ENCODE assay signal across 8 mouse cellular contexts in the genomic region with DNA sequence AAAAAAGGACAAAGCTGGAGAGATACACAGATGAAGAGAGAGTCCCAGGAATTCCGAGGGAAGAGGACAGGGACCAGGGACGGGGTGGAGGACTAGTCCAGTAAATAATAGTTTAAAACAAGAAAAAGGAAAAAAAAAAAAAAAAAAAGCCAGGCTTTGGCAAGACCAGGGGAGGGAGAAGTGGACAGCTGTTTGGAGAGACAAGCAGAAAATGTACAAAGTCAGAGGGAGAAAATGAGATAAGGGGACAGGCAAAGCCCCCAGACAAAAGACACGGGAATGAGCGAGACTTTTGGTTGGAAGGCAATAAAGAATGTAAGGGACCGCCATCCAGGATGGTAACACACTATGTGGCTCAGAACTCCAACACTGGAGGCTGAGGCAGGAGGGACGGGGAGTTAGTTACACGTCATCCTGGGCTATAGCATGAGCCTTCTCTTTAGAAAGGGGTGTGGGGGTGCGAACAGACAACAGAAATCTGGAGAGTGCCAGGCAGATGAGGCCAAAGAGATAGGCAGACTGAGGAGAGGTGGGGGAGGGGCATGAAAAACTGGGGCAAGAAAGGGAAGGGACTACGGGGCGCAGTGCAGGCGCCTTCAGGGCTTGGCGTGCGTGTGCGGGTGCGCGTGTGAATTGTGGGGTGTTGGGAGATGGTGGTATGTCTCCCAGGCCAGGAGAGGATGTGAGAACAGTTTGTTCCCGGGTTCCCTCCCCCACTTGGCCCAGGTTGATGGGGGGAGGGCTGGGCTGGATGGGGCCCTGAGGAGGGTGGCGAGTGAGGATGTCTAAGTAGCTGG. TPM values are rescaled to one million over a fixed set of nuclear protein-coding genes. Genes with fewer than 3 reads are reported as not detected.
A peak's percentile ranks its signal among the peaks of the same experiment; 100 is the strongest.
DNase-seq lines count a peak whose midpoint lies in the region; ATAC-seq and TF ChIP-seq lines count a peak whose summit lies in the region.

No protein-coding gene starts in this region.

- peak overlapping the region; percentile 31 for H3K4me2 ChIP-seq in kidney, embryonic 14.5 days (replicated peaks; ENCODE audit: low read depth, low read length)
- H3K4me2 ChIP-seq in liver, embryonic 14.5 days (ENCODE audit: low read depth): peak overlapping the region; percentile 25
- H3K4me2 ChIP-seq in neural tube, embryonic 13.5 days: peak overlapping the region; percentile 50

- H3K27me3 ChIP-seq in kidney, embryonic 14.5 days (ENCODE audit: control insufficient read depth, insufficient read depth, low read length): no peaks in the 10 kb centered on the region
- no peaks in the 10 kb centered on the region for H3K27me3 ChIP-seq in liver, embryonic 14.5 days (ENCODE audit: control insufficient read depth, insufficient read depth, low read length)
- H3K27me3 ChIP-seq in neural tube, embryonic 13.5 days: no peaks in the 10 kb centered on the region

- H3K9ac ChIP-seq in kidney, embryonic 14.5 days (ENCODE audit: low read depth, low read length): peak overlapping the region; percentile 37; the same call in 1 of the 2 replicates
- no peak overlapping the region for H3K9ac ChIP-seq in liver, embryonic 14.5 days (replicated peaks)
- H3K9ac ChIP-seq in neural tube, embryonic 13.5 days: peak overlapping the region; percentile 63

- no peaks in the 10 kb centered on the region for H3K9me3 ChIP-seq in kidney, embryonic 14.5 days (ENCODE audit: control insufficient read depth, low read length)
- no peaks in the 10 kb centered on the region for H3K9me3 ChIP-seq in liver, embryonic 14.5 days (ENCODE audit: control insufficient read depth, low read length)
- H3K9me3 ChIP-seq in neural tube, embryonic 13.5 days: no peaks in the 10 kb centered on the region

- peak; percentile 13; the same call in 1 of the 2 replicates for TF ChIP-seq EP300 in liver, embryonic 14.5 days (IDR thresholded peaks at IDR 0.05; ENCODE audit: low read depth)

- 7% methylated on average over 18 of the region's 18 CpGs for WGBS in kidney, embryonic 14.5 days
- WGBS in liver, embryonic 14.5 days (ENCODE audit: insufficient replicate concordance): 5% methylated on average over 18 of the region's 18 CpGs
- 1% methylated on average over 18 of the region's 18 CpGs for WGBS in neural tube, embryonic 13.5 days

- no peak for TF ChIP-seq CTCF in liver, embryonic 14.5 days (IDR thresholded peaks at IDR 0.05; ENCODE audit: low read depth)

- intact Hi-C loops in heart, postnatal 14 days (cut with DNase I): no loop called here

- ATAC-seq in kidney, embryonic 14.5 days (ENCODE audit: low FRiP score, low TSS enrichment): peak; percentile 11; the same call in 1 of the 2 replicates
- ATAC-seq in liver, embryonic 14.5 days (ENCODE audit: insufficient read depth): peak; percentile 61
- ATAC-seq in neural tube, embryonic 13.5 days (ENCODE audit: low read depth): peak; percentile 6
- ATAC-seq in CD4-positive, CD25-positive, alpha-beta regulatory T cell, adult 4 months: no peak

- peaks cover 43% of the 10 kb centered on the region for H3K4me1 ChIP-seq in kidney, embryonic 14.5 days (ENCODE audit: control insufficient read depth, insufficient read depth, low read length)
- H3K4me1 ChIP-seq in liver, embryonic 14.5 days (replicated peaks; ENCODE audit: control insufficient read depth in 2 of 2, insufficient read depth in 2 of 2, low read length in 1 of 2): peaks cover 7 to 21% of the 10 kb centered on the region in 2 experiments
- peaks cover 86% of the 10 kb centered on the region for H3K4me1 ChIP-seq in neural tube, embryonic 13.5 days (replicated peaks)

- H3K27ac ChIP-seq in kidney, embryonic 14.5 days (ENCODE audit: low read depth, low read length): peak overlapping the region; percentile 42; the same call in 1 of the 2 replicates
- H3K27ac ChIP-seq in liver, embryonic 14.5 days: no peak overlapping the region
- H3K27ac ChIP-seq in neural tube, embryonic 13.5 days (replicated peaks): peak overlapping the region; percentile 98

- peak overlapping the region; percentile 21 for H3K4me3 ChIP-seq in kidney, embryonic 14.5 days (ENCODE audit: low read length)
- H3K4me3 ChIP-seq in liver, embryonic 14.5 days (ENCODE audit: insufficient read depth in 1 of 2, low read depth in 2 of 2, low read length in 2 of 2): no peak overlapping the region
- H3K4me3 ChIP-seq in neural tube, embryonic 13.5 days: peak overlapping the region; percentile 17

- peaks cover 5% of the 10 kb centered on the region; the same call in 1 of the 2 replicates for H3K36me3 ChIP-seq in kidney, embryonic 14.5 days (ENCODE audit: control insufficient read depth, insufficient read depth, low read length)
- no peaks in the 10 kb centered on the region for H3K36me3 ChIP-seq in liver, embryonic 14.5 days (replicated peaks; ENCODE audit: control insufficient read depth, insufficient read depth, low read depth)
- H3K36me3 ChIP-seq in neural tube, embryonic 13.5 days: peaks cover 28% of the 10 kb centered on the region

- DNase-seq in kidney, adult 9 months: no peak
- DNase-seq in embryo, embryonic 9.5 days (ENCODE audit: extremely low spot score): peak; percentile 59
- peak; percentile 52 to 53 for DNase-seq in heart, postnatal 14 days
- no peak for DNase-seq in liver, embryonic 14.5 days (ENCODE audit: low read depth in 3 of 3, low spot score in 3 of 3)
- DNase-seq in urinary bladder, adult 2 months (ENCODE audit: low spot score): no peak

RNA-seq across cellular contexts. Expression of a gene that starts 14.6 kb away (rescaled TPM):
- polyA plus RNA-seq in kidney, embryonic 14.5 days (2014; fragmentation: Nextera tagmentation; extraction: Ambion mirVana): 4.5 and 5.5 TPM in 2 replicates
- total RNA-seq in heart, postnatal 14 days (2021): 1 to 10 TPM in 1 of 2 experiments, under 1 TPM in 1; 0.19 to 1.2 TPM
- polyA plus RNA-seq in liver, embryonic 14.5 days (2012; rRNA removed): 0.81 TPM in 2 replicates
- polyA plus RNA-seq in liver, embryonic 14.5 days (2014; fragmentation: Nextera tagmentation; extraction: Ambion mirVana): 1.0 and 2.1 TPM in 2 replicates
- polyA plus RNA-seq in neural tube, embryonic 13.5 days (2015; fragmentation: Nextera tagmentation; extraction: Ambion mirVana): 175 and 176 TPM in 2 replicates
- not detected for polyA plus RNA-seq in CD4-positive, CD25-positive, alpha-beta regulatory T cell, adult 4 months (2017; shearing (Covaris generic))
- polyA plus RNA-seq in urinary bladder, adult 2 months (2012; rRNA removed): 1.3 and 2.8 TPM in 2 replicates

RNA-seq across cellular contexts. Expression of a gene that starts 29.2 kb away (rescaled TPM):
- polyA plus RNA-seq in kidney, embryonic 14.5 days (2014; fragmentation: Nextera tagmentation; extraction: Ambion mirVana): 19.3 and 27.7 TPM in 2 replicates
- 10 to 100 TPM; 13.2 to 15.4 TPM for total RNA-seq in heart, postnatal 14 days (2021)
- 1.5 and 2.5 TPM in 2 replicates for polyA plus RNA-seq in liver, embryonic 14.5 days (2012; rRNA removed)
- polyA plus RNA-seq in liver, embryonic 14.5 days (2014; fragmentation: Nextera tagmentation; extraction: Ambion mirVana): 2.3 TPM in 2 replicates
- 24.8 and 28.4 TPM in 2 replicates for polyA plus RNA-seq in neural tube, embryonic 13.5 days (2015; fragmentation: Nextera tagmentation; extraction: Ambion mirVana)
- not detected for polyA plus RNA-seq in CD4-positive, CD25-positive, alpha-beta regulatory T cell, adult 4 months (2017; shearing (Covaris generic))
- polyA plus RNA-seq in urinary bladder, adult 2 months (2012; rRNA removed): 303 and 338 TPM in 2 replicates

RNA-seq across cellular contexts. Expression of a gene that starts 36.6 kb away (rescaled TPM):
- polyA plus RNA-seq in kidney, embryonic 14.5 days (2014; fragmentation: Nextera tagmentation; extraction: Ambion mirVana): 198 and 239 TPM in 2 replicates
- 10 to 100 TPM; 39.2 to 42.9 TPM for total RNA-seq in heart, postnatal 14 days (2021)
- 14.6 and 15.6 TPM in 2 replicates for polyA plus RNA-seq in liver, embryonic 14.5 days (2012; rRNA removed)
- 22.3 and 23.6 TPM in 2 replicates for polyA plus RNA-seq in liver, embryonic 14.5 days (2014; fragmentation: Nextera tagmentation; extraction: Ambion mirVana)
- polyA plus RNA-seq in neural tube, embryonic 13.5 days (2015; fragmentation: Nextera tagmentation; extraction: Ambion mirVana): 28.8 and 31.3 TPM in 2 replicates
- polyA plus RNA-seq in CD4-positive, CD25-positive, alpha-beta regulatory T cell, adult 4 months (2017; shearing (Covaris generic)): 10 to 100 TPM; 71.7 to 73.2 TPM
- 485 and 505 TPM in 2 replicates for polyA plus RNA-seq in urinary bladder, adult 2 months (2012; rRNA removed)

Comparison
In these comparisons a context has a peak if more than half of its experiments do, and no peak if none do; other contexts are left out.
1. H3K4me3 ChIP-seq: peak in kidney, embryonic 14.5 days (single experiment) and neural tube, embryonic 13.5 days (single experiment); none in liver, embryonic 14.5 days (0 of 2).
2. DNase-seq: peak in embryo, embryonic 9.5 days (single experiment) and heart, postnatal 14 days (2 of 2); none in kidney, adult 9 months (single experiment), liver, embryonic 14.5 days (0 of 3) and urinary bladder, adult 2 months (single experiment).
3. RNA of a gene that starts 14.6 kb away (polyA plus RNA-seq): 175 to 176 TPM in neural tube, embryonic 13.5 days; 4.5 to 5.5 TPM in kidney, embryonic 14.5 days, 1.3 to 2.8 TPM in urinary bladder, adult 2 months, 0.81 to 2.1 TPM in liver, embryonic 14.5 days and not detected in CD4-positive, CD25-positive, alpha-beta regulatory T cell, adult 4 months; every median in the first group is over 10 times any median in the second.
4. RNA of a gene that starts 29.2 kb away (polyA plus RNA-seq): 303 to 338 TPM in urinary bladder, adult 2 months; 24.8 to 28.4 TPM in neural tube, embryonic 13.5 days, 19.3 to 27.7 TPM in kidney, embryonic 14.5 days, 1.5 to 2.5 TPM in liver, embryonic 14.5 days and not detected in CD4-positive, CD25-positive, alpha-beta regulatory T cell, adult 4 months; every median in the first group is over 10 times any median in the second.
5. Peak in every context shown above with its lines, with median percentiles within 50 percentile points of each other: H3K4me2 ChIP-seq.